Mouse (Mus musculus) E14TG2a.4 (cell line): ENCODE measurements around the gene Fat3.

ENCODE experiments used
- H3K27me3 ChIP-seq: 2 replicates; pipeline ENCODE4 v1.6.1; 2014; ENCODE audit warnings: low read length, control low read depth; ENCODE audit not compliant: insufficient read depth
- H3K36me3 ChIP-seq: 2 replicates; pipeline ENCODE4 v1.6.1; 2014; ENCODE audit warnings: low read length, control low read depth; ENCODE audit not compliant: insufficient read depth
- H3K4me1 ChIP-seq: replicated peaks from 2 replicates; pipeline ENCODE4 v1.6.1; 2014; ENCODE audit warnings: low read depth, low read length, control low read depth
- H3K4me3 ChIP-seq: replicated peaks from 2 replicates; pipeline ENCODE4 v1.5.1; 2014; ENCODE audit warnings: mild to moderate bottlenecking, low read length
- H3K9me3 ChIP-seq: 2 replicates; pipeline ENCODE4 v1.6.1; 2014; ENCODE audit warnings: low read length, control low read depth
- CTCF ChIP-seq: conservative IDR thresholded peaks from 2 replicates; pipeline ENCODE4 v1.5.1; 2014; ENCODE audit warnings: low read length
- NANOG ChIP-seq: IDR thresholded peaks from 2 replicates; pipeline ENCODE4 v1.6.1; 2014; ENCODE audit warnings: borderline replicate concordance, low read length, mixed read lengths
- POU5F1 ChIP-seq: IDR thresholded peaks from 2 replicates; pipeline ENCODE4 v1.6.1; 2014; ENCODE audit warnings: low read length, borderline replicate concordance

Fat3 gene

DNA sequence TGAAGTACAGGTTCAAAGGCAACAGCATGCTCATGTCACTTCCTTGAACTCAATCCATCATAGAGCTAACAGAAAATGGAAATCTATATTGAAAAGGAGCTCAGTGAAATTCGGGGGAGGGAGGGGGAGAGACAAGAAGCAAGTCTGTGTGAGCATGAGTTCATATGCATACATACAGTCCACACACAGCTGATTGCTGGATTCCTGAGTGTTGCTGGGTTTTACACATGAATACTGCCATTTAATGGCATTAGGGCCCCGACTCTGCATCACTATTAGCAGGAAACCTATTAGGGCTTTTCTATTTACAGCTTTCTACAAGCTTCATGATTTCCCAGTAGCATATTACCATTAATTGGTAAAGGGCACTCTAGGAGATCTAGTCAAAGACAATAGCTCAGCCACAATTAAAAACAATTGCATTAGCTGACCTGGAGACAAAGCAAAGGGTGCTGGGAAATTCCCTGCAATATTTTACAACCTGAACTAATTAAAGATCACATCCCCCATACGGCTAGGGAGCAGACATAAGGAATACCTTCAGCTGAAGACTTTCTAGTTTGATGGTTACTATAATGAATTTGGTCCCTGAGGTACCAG, 243.7 kb downstream of the Fat3 start:
- H3K9me3 ChIP-seq, result no peaks in the 10 kb centered on the region
- H3K36me3 ChIP-seq, result no peaks in the 10 kb centered on the region
- H3K27me3 ChIP-seq, result no peaks in the 10 kb centered on the region
- no peak overlapping the region for H3K4me3 ChIP-seq
- TF ChIP-seq NANOG (no peak), POU5F1 (no peak), CTCF (no peak)
- no peaks in the 10 kb centered on the region for H3K4me1 ChIP-seq

DNA sequence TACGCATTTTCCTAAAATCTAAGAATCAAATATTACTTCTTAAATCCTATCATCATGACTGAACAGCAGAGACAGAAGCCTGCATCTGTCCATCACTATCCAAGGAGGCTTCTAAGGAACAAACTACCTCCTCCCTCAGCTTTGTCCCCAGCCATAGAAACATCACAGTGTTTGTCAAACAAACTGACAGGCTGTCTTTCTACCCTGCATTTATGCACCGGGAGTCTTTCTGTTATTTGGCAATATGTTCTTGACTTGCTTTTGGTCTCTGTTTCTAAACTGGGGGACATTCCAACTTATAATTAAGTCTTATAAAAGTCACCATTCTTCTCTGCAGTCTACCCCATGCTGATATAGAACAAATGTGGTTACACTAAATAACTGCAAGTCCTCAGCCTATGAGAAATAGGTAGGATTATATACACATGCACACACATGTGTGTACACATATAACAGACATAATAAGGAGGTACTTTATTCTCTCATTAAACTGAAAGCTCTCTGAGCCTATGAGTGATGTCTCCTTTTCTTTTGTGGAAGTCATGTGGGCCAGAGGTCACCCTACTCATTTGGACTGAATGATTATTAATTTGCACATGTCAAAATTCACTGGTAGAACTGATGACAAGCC, 244.4 kb downstream of the Fat3 start:
- H3K4me1 ChIP-seq, result no peaks in the 10 kb centered on the region
- no peak overlapping the region for H3K4me3 ChIP-seq
- no peak for TF ChIP-seq POU5F1
- TF ChIP-seq CTCF, result no peak
- TF ChIP-seq NANOG, result no peak
- H3K9me3 ChIP-seq, result no peaks in the 10 kb centered on the region
- H3K27me3 ChIP-seq, result no peaks in the 10 kb centered on the region
- H3K36me3 ChIP-seq, result no peaks in the 10 kb centered on the region

GRCm38 (mm10) chr9:16246741-16247140, 254.3 kb downstream of the Fat3 start:
- H3K9me3 ChIP-seq, result no peaks in the 10 kb centered on the region
- TF ChIP-seq POU5F1 (no peak), CTCF (no peak), NANOG (no peak)
- no peaks in the 10 kb centered on the region for H3K36me3 ChIP-seq
- H3K4me1 ChIP-seq, result no peaks in the 10 kb centered on the region
- H3K4me3 ChIP-seq, result no peak overlapping the region
- H3K27me3 ChIP-seq, result no peaks in the 10 kb centered on the region

- Histone ChIP-seq H3K36me3 (no peaks in the 10 kb centered on the region), H3K27me3 (no peaks in the 10 kb centered on the region), H3K9me3 (no peaks in the 10 kb centered on the region), H3K4me3 (no peak overlapping the region), H3K4me1 (no peaks in the 10 kb centered on the region)
- TF ChIP-seq NANOG (no peak), POU5F1 (no peak), CTCF (no peak)
Observed at GRCm38 (mm10) chr9:16231575-16231974, 269.5 kb downstream of the Fat3 start.

DNA sequence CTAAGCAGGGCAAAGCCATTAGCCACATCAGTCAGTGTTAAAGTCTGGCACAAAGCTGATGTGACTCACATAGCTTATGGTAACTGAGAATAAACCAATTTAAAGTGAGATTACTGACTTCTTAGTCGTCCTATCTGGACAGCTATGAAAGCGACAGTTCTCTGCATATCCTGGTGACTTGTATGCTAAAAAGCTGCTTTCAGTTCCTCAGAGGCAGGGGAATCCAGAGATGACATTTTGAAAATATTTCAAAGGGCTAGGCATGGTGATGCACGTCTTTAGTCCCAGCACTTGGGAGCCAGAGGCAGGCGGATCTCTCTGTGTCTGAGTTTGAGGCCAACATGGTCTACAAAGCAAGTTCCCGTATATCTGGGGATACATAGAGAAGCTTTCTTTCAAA, 272.2 kb downstream of the Fat3 start:
- Histone ChIP-seq H3K4me1 (no peaks in the 10 kb centered on the region), H3K27me3 (no peaks in the 10 kb centered on the region), H3K4me3 (no peak overlapping the region), H3K9me3 (no peaks in the 10 kb centered on the region), H3K36me3 (no peaks in the 10 kb centered on the region)
- TF ChIP-seq POU5F1 (no peak), CTCF (no peak), NANOG (no peak)

DNA sequence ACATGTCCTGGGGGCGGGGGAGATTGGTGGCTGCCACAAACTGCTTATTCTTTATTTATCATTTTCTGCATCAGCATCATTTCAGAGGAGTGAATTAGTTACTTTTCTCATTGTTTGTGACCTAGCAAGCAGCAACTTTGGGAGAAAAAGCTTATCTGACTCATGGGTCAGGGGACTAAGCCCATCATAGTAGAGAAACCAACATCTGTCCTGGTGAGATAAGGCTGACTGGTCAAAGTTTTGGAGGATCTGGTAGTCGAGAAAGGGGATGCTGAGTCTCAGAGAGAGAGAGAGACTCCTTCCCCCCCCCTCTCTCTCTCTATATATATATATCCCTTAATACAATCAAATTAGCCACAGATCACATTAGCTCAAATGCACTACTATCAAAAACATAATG, 273.7 kb downstream of the Fat3 start:
- no peak for TF ChIP-seq NANOG
- no peak for TF ChIP-seq CTCF
- no peak for TF ChIP-seq POU5F1
- H3K9me3 ChIP-seq, result no peaks in the 10 kb centered on the region
- no peak overlapping the region for H3K4me3 ChIP-seq
- no peaks in the 10 kb centered on the region for H3K36me3 ChIP-seq
- no peaks in the 10 kb centered on the region for H3K4me1 ChIP-seq
- H3K27me3 ChIP-seq, result no peaks in the 10 kb centered on the region

DNA sequence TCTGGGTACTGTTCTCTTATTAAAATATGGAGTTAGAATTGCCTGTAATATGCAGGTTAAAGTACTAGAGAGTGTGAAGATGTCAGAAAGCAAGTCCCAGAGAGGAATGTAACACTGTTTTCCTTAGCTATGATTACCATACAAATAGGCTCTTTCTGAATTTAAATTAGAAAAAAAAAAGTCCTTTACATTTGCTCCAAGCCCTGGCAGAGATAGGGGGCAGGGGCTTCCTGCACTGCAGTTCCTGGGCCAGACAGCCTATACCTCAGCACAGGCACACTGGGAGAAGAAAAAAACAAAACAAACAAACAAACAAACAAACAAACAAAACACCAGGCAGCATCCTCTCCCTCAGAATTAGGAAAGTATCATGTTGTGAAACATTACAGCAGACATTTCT, 274.5 kb downstream of the Fat3 start:
- no peak for TF ChIP-seq CTCF
- no peaks in the 10 kb centered on the region for H3K4me1 ChIP-seq
- no peaks in the 10 kb centered on the region for H3K36me3 ChIP-seq
- H3K27me3 ChIP-seq, result no peaks in the 10 kb centered on the region
- H3K4me3 ChIP-seq, result no peak overlapping the region
- no peaks in the 10 kb centered on the region for H3K9me3 ChIP-seq

DNA sequence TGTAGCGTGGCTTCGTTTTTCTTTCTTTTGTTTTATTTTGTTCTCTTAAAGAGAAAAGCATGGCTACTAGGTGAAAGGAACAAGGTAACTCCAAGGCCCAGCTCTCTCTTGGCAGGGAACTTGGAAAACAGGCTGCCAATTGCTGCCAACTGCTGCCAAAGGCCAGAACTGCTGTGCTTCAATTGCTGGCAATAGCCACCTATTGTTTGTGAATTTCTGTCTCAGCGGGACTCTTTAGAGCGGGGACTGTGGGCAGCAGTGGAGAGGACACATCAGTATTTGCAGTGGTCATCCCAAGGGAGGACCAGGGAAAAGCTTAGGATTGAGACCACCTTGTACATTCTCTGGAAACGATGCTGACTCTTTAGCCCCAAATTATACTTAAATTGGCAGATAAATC, 279.2 kb downstream of the Fat3 start:
- no peaks in the 10 kb centered on the region for H3K4me1 ChIP-seq
- no peaks in the 10 kb centered on the region for H3K27me3 ChIP-seq
- TF ChIP-seq NANOG (no peak), POU5F1 (no peak), CTCF (no peak)
- H3K36me3 ChIP-seq, result no peaks in the 10 kb centered on the region
- no peaks in the 10 kb centered on the region for H3K9me3 ChIP-seq
- H3K4me3 ChIP-seq, result no peak overlapping the region

DNA sequence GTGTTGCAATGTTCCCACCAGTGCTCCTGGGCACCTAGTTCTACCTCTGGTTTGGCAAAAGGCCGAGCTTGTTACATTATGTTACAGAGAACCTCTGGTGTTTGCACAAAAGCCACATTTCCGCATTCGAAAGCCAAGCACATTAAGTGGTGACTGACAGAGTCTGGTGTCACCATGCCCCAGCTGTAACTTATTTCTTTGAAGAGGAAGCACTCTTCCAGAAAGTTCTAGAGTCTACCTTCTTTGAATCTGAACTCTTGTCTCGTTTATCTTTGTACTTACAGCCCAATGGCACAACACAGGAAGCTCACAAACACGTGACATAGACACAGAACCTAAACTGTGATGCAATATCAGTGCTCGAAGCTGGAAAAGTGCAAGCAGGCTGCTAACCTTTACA, 284.9 kb downstream of the Fat3 start:
- H3K4me1 ChIP-seq, result no peaks in the 10 kb centered on the region
- H3K36me3 ChIP-seq, result no peaks in the 10 kb centered on the region
- no peaks in the 10 kb centered on the region for H3K9me3 ChIP-seq
- H3K27me3 ChIP-seq, result no peaks in the 10 kb centered on the region
- no peak overlapping the region for H3K4me3 ChIP-seq
- TF ChIP-seq NANOG (no peak), POU5F1 (no peak), CTCF (no peak)
